Mouse (Mus musculus) olfactory bulb, adult 2 months (tissue): ENCODE results near the gene Rrp8.

ENCODE experiments used
- CTCF ChIP-seq: fragments of 200-500 bp; IDR thresholded peaks from 2 replicates; pipeline ENCODE4 v1.5.1; 2012; ENCODE audit warnings: low read depth, mild to moderate bottlenecking, low read length, moderate library complexity; ENCODE audit not compliant: insufficient read depth
- POLR2A ChIP-seq: fragments of 200-500 bp; IDR thresholded peaks from 2 replicates; pipeline ENCODE4 v1.6.1; 2012; ENCODE audit warnings: mild to moderate bottlenecking, low read depth, low read length, moderate library complexity; ENCODE audit not compliant: insufficient read depth

- TF ChIP-seq POLR2A (no peak), CTCF (no peak)
Observed at GRCm38 (mm10) chr7:105736911-105737521, at the start of gene Rrp8.
